Mouse (Mus musculus): ENCODE measurements around the gene Rora. TPM values are rescaled to one million over a fixed set of nuclear protein-coding genes. Genes with fewer than 3 reads are reported as not detected.

The Rora gene
- polyA plus RNA-seq, 1 experiment: 0.06 TPM

- Histone ChIP-seq H3K4me3 (ENCODE audit: insufficient read depth, poor library complexity, severe bottlenecking) (no peak overlapping the region), H3ac (ENCODE audit: control insufficient read depth, insufficient read length, low read depth) (no peak overlapping the region), H3K27me3 (ENCODE audit: control insufficient read depth, insufficient read depth, insufficient read length) (no peaks in the 10 kb centered on the region), H3K79me3 (ENCODE audit: low read depth) (no peaks in the 10 kb centered on the region), H3K79me2 (ENCODE audit: control insufficient read depth, insufficient read depth) (no peaks in the 10 kb centered on the region), H3K36me3 (ENCODE audit: control insufficient read depth, insufficient read depth) (no peaks in the 10 kb centered on the region)
- TF ChIP-seq CTCF (IDR thresholded peaks at IDR 0.05; ENCODE audit: control insufficient read depth, insufficient read depth, insufficient read length): no peak
- TF ChIP-seq FOSL1 (IDR thresholded peaks at IDR 0.05; ENCODE audit: insufficient read depth, low read length, poor library complexity, severe bottlenecking): no peak
Observed at GRCm38 (mm10) chr9:68688151-68688550, 34.6 kb downstream of the Rora start.

GRCm38 (mm10) chr9:68689351-68689750, 35.8 kb downstream of the Rora start:
- Histone ChIP-seq H3K27me3 (ENCODE audit: control insufficient read depth, insufficient read depth, insufficient read length) (no peaks in the 10 kb centered on the region), H3K4me3 (ENCODE audit: insufficient read depth, poor library complexity, severe bottlenecking) (no peak overlapping the region), H3K79me3 (ENCODE audit: low read depth) (no peaks in the 10 kb centered on the region), H3K36me3 (ENCODE audit: control insufficient read depth, insufficient read depth) (no peaks in the 10 kb centered on the region), H3K79me2 (ENCODE audit: control insufficient read depth, insufficient read depth) (no peaks in the 10 kb centered on the region), H3ac (ENCODE audit: control insufficient read depth, insufficient read length, low read depth) (no peak overlapping the region)
- TF ChIP-seq MYOG (IDR thresholded peaks at IDR 0.05; ENCODE audit: control insufficient read depth, extremely low read depth, insufficient read length) (no peak), MYOD1 (IDR thresholded peaks at IDR 0.05; ENCODE audit: control insufficient read depth, insufficient read length, low read depth) (no peak), FOSL1 (IDR thresholded peaks at IDR 0.05; ENCODE audit: insufficient read depth, low read length, poor library complexity, severe bottlenecking) (no peak), CTCF (IDR thresholded peaks at IDR 0.05; ENCODE audit: control insufficient read depth, insufficient read depth, insufficient read length) (no peak), CEBPB (IDR thresholded peaks at IDR 0.05; ENCODE audit: low read depth) (no peak), MAX (IDR thresholded peaks at IDR 0.05) (no peak), USF1 (IDR thresholded peaks at IDR 0.05; ENCODE audit: low read depth) (no peak)

DNA sequence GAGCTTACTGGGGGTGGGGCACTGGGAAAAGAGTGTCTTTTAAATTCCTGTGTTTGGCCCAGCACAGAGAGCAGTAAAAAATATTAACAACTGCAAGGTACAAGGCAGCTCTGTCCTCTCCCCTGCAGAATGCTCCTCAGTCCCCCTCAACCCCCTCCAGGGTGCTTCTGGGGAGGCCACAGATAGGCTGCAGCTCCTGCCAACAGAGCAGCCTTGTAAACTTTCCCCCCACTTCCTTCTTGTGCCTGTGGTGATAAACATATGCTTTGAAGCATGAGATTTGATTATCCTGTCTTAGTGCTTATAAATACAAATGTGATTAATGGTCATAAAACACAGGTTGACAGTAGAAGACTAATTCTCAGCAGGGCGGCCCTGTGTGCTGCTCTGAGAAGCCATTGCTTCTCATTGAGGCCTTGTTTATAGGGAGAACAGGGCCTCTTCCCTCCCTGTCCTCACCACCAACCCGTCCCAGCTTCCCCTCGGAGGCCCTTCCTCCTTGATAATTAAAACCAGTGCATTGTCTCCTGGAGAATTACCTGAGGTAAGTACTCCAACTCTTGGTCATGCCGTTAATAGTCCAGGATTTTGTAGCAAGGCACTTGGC, 41.4 kb downstream of the Rora start:
- Histone ChIP-seq H3K4me3 (ENCODE audit: insufficient read depth, poor library complexity, severe bottlenecking) (no peak overlapping the region), H3ac (ENCODE audit: control insufficient read depth, insufficient read length, low read depth) (no peak overlapping the region), H3K79me3 (ENCODE audit: low read depth) (no peaks in the 10 kb centered on the region), H3K79me2 (ENCODE audit: control insufficient read depth, insufficient read depth) (no peaks in the 10 kb centered on the region), H3K27me3 (ENCODE audit: control insufficient read depth, insufficient read depth, insufficient read length) (no peaks in the 10 kb centered on the region), H3K36me3 (ENCODE audit: control insufficient read depth, insufficient read depth) (no peaks in the 10 kb centered on the region)
- TF ChIP-seq MYOG (IDR thresholded peaks at IDR 0.05; ENCODE audit: control insufficient read depth, extremely low read depth, insufficient read length) (no peak), MAX (IDR thresholded peaks at IDR 0.05) (no peak), USF1 (IDR thresholded peaks at IDR 0.05; ENCODE audit: low read depth) (no peak), CEBPB (IDR thresholded peaks at IDR 0.05; ENCODE audit: low read depth) (no peak), FOSL1 (IDR thresholded peaks at IDR 0.05; ENCODE audit: insufficient read depth, low read length, poor library complexity, severe bottlenecking) (no peak), CTCF (IDR thresholded peaks at IDR 0.05; ENCODE audit: control insufficient read depth, insufficient read depth, insufficient read length) (no peak), MYOD1 (IDR thresholded peaks at IDR 0.05; ENCODE audit: control insufficient read depth, insufficient read length, low read depth) (no peak)

GRCm38 (mm10) chr9:68695496-68695969, 41.9 kb downstream of the Rora start:
- TF ChIP-seq MYOG (IDR thresholded peaks at IDR 0.05; ENCODE audit: control insufficient read depth, extremely low read depth, insufficient read length): no peak

DNA sequence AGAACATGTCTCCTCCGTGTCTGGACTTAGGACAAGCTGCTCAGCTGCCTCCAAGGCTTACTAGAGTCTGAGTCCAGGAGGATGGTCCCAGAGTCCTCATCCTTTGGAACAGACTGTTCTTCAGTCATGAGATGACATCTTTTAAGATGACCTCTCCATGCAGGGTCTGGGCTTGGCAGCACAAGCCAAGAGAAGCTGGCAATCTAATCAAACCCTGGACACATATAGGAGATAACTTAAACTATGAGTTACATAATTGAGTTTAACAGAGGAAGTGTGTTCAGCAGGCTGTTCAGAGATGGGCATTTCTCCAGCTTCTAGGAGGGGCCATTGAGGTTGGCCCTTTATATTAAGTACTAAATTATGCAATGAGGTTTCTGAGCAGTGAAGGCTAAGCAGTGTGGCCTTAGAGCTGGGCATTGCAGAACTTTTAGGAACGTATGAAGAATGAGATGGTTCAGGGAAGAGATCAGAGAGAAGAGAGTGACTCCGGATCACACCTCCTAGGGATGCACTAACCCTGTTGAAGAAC, 42.9 kb downstream of the Rora start:
- Histone ChIP-seq H3K36me3 (ENCODE audit: control insufficient read depth, insufficient read depth) (no peaks in the 10 kb centered on the region), H3ac (ENCODE audit: control insufficient read depth, insufficient read length, low read depth) (no peak overlapping the region), H3K79me3 (ENCODE audit: low read depth) (no peaks in the 10 kb centered on the region), H3K4me3 (ENCODE audit: insufficient read depth, poor library complexity, severe bottlenecking) (no peak overlapping the region), H3K79me2 (ENCODE audit: control insufficient read depth, insufficient read depth) (no peaks in the 10 kb centered on the region), H3K27me3 (ENCODE audit: control insufficient read depth, insufficient read depth, insufficient read length) (no peaks in the 10 kb centered on the region)
- TF ChIP-seq CEBPB (IDR thresholded peaks at IDR 0.05; ENCODE audit: low read depth): no peak
- TF ChIP-seq MYOD1 (IDR thresholded peaks at IDR 0.05; ENCODE audit: control insufficient read depth, insufficient read length, low read depth): no peak
- no peak for TF ChIP-seq MYOG (IDR thresholded peaks at IDR 0.05; ENCODE audit: control insufficient read depth, extremely low read depth, insufficient read length)
- TF ChIP-seq FOSL1 (IDR thresholded peaks at IDR 0.05; ENCODE audit: insufficient read depth, low read length, poor library complexity, severe bottlenecking): no peak
- TF ChIP-seq MAX (IDR thresholded peaks at IDR 0.05): no peak

More at GRCm38 (mm10) chr9:68695496-68695969, 41.9 kb downstream of the Rora start:
- Histone ChIP-seq H3ac (ENCODE audit: control insufficient read depth, insufficient read length, low read depth) (no peak overlapping the region), H3K4me3 (ENCODE audit: insufficient read depth, poor library complexity, severe bottlenecking) (no peak overlapping the region), H3K79me2 (ENCODE audit: control insufficient read depth, insufficient read depth) (no peaks in the 10 kb centered on the region), H3K79me3 (ENCODE audit: low read depth) (no peaks in the 10 kb centered on the region), H3K27me3 (ENCODE audit: control insufficient read depth, insufficient read depth, insufficient read length) (no peaks in the 10 kb centered on the region), H3K36me3 (ENCODE audit: control insufficient read depth, insufficient read depth) (no peaks in the 10 kb centered on the region)

DNA sequence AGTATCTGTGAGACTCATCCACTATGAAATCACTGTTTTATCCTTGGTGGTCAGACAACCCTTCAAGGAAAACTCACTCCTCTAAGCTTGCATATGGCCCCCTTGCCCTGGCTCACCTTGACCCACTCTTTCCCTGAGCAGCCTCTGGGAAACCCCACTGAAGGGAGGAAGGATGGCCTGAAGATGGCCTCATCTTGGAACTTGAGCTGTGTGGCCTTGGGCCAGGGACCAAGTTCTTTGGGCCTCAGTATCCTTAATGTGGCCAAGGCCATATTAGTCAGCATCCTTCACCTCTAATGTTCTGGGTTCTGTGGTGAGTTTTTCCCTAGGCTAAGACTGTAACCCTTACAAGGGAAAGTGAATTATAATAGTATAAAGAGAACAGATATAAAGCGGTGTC, 45.8 kb downstream of the Rora start:
- TF ChIP-seq USF1 (IDR thresholded peaks at IDR 0.05; ENCODE audit: low read depth): no peak
- TF ChIP-seq MYOG (IDR thresholded peaks at IDR 0.05; ENCODE audit: control insufficient read depth, extremely low read depth, insufficient read length): no peak
- TF ChIP-seq FOSL1 (IDR thresholded peaks at IDR 0.05; ENCODE audit: insufficient read depth, low read length, poor library complexity, severe bottlenecking): no peak
- TF ChIP-seq CTCF (IDR thresholded peaks at IDR 0.05; ENCODE audit: control insufficient read depth, insufficient read depth, insufficient read length): no peak
- no peak for TF ChIP-seq MAX (IDR thresholded peaks at IDR 0.05)
- TF ChIP-seq MYOD1 (IDR thresholded peaks at IDR 0.05; ENCODE audit: control insufficient read depth, insufficient read length, low read depth): no peak
- no peak for TF ChIP-seq CEBPB (IDR thresholded peaks at IDR 0.05; ENCODE audit: low read depth)

More for the DNA sequence above, 45.8 kb downstream of the Rora start:
- Histone ChIP-seq H3K27me3 (ENCODE audit: control insufficient read depth, insufficient read depth, insufficient read length) (no peaks in the 10 kb centered on the region), H3K4me3 (ENCODE audit: insufficient read depth, poor library complexity, severe bottlenecking) (no peak overlapping the region), H3K36me3 (ENCODE audit: control insufficient read depth, insufficient read depth) (no peaks in the 10 kb centered on the region), H3ac (ENCODE audit: control insufficient read depth, insufficient read length, low read depth) (no peak overlapping the region), H3K79me2 (ENCODE audit: control insufficient read depth, insufficient read depth) (no peaks in the 10 kb centered on the region), H3K79me3 (ENCODE audit: low read depth) (no peaks in the 10 kb centered on the region)
